Mouse (Mus musculus): ENCODE results near the gene Slc7a8.

Gene Slc7a8

GRCm38 (mm10) chr14:54705844-54706243 lies 75.9 kb downstream of the Slc7a8 start:
- no peak for DNase-seq (ENCODE audit: extremely low read depth, insufficient read length, low spot score)

GRCm38 (mm10) chr14:54703207-54703606 lies 78.5 kb downstream of the Slc7a8 start:
- no peak for DNase-seq (ENCODE audit: extremely low read depth, insufficient read length, low spot score)

GRCm38 (mm10) chr14:54701298-54701697 lies 80.4 kb downstream of the Slc7a8 start:
- peak; percentile 40 for DNase-seq (ENCODE audit: extremely low read depth, insufficient read length, low spot score)

- DNase-seq (ENCODE audit: extremely low read depth, insufficient read length, low spot score), result no peak
Measured at GRCm38 (mm10) chr14:54699586-54699985, 82.2 kb downstream of the Slc7a8 start.

GRCm38 (mm10) chr14:54698733-54699132 lies 83.0 kb downstream of the Slc7a8 start, which contains the start of gene Gm29776:
Gene Gm29776 (minus strand): TSS chr14:54698833.
- DNase-seq (ENCODE audit: extremely low read depth, insufficient read length, low spot score), result no peak

- no peak for DNase-seq (ENCODE audit: extremely low read depth, insufficient read length, low spot score)
Measured at GRCm38 (mm10) chr14:54696752-54697151, 85.0 kb downstream of the Slc7a8 start.

- DNase-seq (ENCODE audit: extremely low read depth, insufficient read length, low spot score), result no peak
Measured at GRCm38 (mm10) chr14:54695042-54695441, 86.7 kb downstream of the Slc7a8 start.

- DNase-seq (ENCODE audit: extremely low read depth, insufficient read length, low spot score), result no peak
Measured at GRCm38 (mm10) chr14:54687251-54687650, 94.5 kb downstream of the Slc7a8 start.

GRCm38 (mm10) chr14:54686522-54687143 lies 95.1 kb downstream of the Slc7a8 start, which contains the start of gene Acin1:
Gene Acin1 (minus strand): TSS chr14:54686931.
- peak; percentile 96 for DNase-seq (ENCODE audit: extremely low read depth, insufficient read length, low spot score)

- peak; percentile 91 for DNase-seq (ENCODE audit: extremely low read depth, insufficient read length, low spot score)
Measured at GRCm38 (mm10) chr14:54686063-54686521, 95.7 kb downstream of the Slc7a8 start, which contains the start of gene 1700123O20Rik. Gene 1700123O20Rik (plus strand): TSS chr14:54686216.

- DNase-seq (ENCODE audit: extremely low read depth, insufficient read length, low spot score), result no peak
Measured at GRCm38 (mm10) chr14:54685471-54685870, 96.3 kb downstream of the Slc7a8 start.

- no peak for DNase-seq (ENCODE audit: extremely low read depth, insufficient read length, low spot score)
Measured at GRCm38 (mm10) chr14:54682396-54682795, 99.3 kb downstream of the Slc7a8 start.

GRCm38 (mm10) chr14:54678657-54679304 lies 103.0 kb downstream of the Slc7a8 start:
- no peak for DNase-seq (ENCODE audit: extremely low read depth, insufficient read length, low spot score)

GRCm38 (mm10) chr14:54676290-54676689 lies 105.5 kb downstream of the Slc7a8 start:
- DNase-seq (ENCODE audit: extremely low read depth, insufficient read length, low spot score), result no peak

GRCm38 (mm10) chr14:54674317-54674716 lies 107.4 kb downstream of the Slc7a8 start:
- no peak for DNase-seq (ENCODE audit: extremely low read depth, insufficient read length, low spot score)
